Mouse (Mus musculus) testis, postnatal 14 days (tissue): Measurements from ENCODE around the gene Sf3a1.
"Not testable (repeated sequence)": the region's sequence is repeated elsewhere in the genome, so short reads cannot be mapped to it uniquely, and the experiment has no call there.

Experiments
- DNase-seq: peaks from one replicate; pipeline ENCODE4 v3.0.0; 2021; ENCODE audit warnings: low spot score

Gene Sf3a1

DNA sequence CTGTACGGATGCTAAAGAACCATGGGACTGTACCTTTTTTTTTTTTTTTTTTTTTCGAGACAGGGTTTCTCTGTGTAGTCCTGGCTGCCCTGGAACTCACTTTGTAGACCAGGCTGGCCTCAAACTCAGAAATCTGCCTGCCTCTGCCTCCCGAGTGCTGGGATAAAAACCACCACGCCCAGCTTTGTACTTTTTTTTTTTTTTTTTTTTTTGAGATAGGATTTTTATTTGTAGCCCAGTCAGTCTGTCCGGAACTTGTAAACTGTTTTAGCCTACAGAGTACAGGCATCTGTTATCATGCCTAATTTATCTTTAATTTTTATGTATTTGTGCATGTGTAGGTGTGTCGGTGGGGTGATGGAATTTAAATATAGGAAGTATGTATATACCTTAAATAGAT is 25.3 kb downstream of the Sf3a1 start:
- DNase-seq, result not testable (repeated sequence)

DNA sequence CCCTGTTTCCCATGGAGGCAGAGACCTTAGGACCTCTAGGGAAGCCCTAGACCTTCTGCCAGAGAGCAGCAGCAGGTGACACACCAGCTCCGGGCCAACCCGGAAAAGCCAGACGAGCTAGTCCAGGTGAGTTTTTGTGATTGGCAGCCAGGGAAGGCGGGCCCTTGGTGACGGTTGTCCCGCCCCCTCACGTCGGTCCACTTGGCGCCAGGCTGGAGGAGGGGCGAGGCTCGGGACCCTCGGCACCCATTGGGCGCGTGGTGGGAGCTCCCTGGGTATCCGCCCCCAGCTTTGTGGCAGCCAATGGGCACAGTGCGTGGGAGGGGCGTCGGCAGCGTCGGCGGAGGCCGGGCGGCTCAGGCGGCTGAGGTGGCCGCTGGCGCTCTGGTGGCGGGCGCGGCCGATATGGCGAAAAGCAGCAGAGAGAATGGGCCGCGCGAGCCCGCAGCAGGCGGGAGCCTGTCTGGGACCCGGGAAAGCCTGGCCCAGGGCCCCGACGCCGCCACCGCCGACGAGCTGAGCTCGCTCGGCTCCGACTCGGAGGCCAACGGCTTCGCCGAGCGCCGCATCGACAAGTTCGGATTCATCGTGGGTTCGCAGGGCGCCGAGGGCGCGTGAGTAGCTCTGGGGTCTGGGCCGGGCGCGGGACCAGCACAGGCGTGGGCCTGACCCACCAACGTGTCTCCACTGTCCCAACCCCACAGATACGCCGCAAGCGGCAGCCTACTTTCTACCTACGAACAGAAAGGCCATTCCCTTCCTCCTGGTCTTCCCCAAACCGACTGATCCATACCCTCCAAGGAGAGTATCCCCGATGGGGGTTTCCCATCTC is 26.6 kb downstream of the Sf3a1 start, which contains the start of gene Tbc1d10a:
Gene Tbc1d10a (plus strand): TSS at position 304 of the 832 bp plus-strand sequence.
- DNase-seq, result peak; percentile 99

DNA sequence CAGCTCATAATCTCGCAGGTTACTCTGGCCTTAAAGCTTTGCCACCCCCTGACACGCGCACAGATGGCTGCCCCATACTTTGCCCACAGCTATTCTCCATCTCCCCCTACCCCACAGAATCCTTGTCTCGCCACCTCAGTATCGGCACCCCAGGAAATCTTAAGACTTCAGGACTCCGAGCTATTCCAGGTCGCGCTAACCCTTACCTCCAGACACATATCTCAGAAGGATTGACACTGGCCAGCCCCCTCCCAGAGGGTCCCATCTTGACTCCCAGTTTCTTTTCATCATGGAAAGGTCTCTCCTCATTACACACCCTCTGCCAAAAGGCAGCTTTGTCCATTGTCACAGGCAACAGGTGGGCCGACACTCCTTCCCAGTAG is 27.2 kb downstream of the Sf3a1 start:
- no peak for DNase-seq

DNA sequence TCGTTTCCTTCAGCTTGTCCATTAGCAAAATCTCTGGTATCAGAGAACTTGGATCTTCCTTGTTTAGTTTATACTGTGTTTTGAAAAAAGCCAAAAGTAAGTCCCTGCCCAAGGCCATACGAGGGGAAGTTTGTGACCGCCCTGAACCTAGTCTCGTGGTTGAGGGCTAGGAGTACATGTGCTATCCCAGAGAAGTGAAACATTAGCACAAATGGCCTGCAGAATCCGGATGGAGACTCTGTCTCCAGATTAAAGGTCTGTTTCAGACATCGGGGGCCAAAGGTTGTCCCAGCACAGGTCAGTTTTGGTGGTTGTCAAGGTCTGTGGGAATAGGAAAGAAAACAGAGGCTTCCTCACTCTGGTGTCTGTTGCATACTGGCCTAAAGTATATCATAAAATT is 29.0 kb downstream of the Sf3a1 start:
- DNase-seq, result no peak

DNA sequence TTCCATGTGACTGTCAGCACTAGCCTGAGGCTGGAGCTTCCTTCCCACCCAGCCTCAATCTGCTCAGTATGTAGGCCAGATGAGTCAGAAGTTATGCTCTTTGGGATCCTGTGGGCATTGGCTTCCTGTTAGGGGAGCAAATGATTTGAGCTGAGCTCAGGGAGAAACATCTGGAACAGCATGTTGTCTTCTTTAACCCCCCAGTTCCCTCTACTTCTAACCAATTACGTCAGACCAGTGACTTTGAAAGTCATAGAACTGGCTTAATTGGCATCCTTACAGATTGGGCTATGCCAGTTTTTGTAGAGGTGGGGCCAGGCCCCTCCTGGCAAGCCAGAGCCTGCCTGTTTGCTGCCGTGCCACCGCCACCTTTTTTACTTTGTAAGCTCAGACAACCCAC is 30.5 kb downstream of the Sf3a1 start:
- no peak for DNase-seq

DNA sequence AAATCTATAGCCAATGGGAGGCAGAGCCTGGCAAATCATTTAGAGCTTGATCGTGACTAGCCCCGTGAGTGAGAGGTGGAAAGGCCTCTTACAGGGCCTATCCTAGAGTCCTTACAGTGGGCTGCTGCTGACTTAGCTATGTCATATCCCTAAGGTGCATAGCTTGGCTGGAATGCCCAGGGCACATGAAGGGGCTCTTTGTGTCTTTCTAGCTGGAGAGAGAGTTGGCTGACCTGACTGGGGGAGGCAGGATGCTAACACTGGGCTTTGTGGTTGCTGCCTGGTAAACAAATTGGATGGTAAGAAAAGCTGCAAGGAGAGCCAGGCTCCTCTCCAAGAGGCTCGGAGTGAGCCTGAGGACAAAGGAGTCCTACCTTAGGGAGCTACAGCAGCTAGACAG is 32.6 kb downstream of the Sf3a1 start:
- no peak for DNase-seq

DNA sequence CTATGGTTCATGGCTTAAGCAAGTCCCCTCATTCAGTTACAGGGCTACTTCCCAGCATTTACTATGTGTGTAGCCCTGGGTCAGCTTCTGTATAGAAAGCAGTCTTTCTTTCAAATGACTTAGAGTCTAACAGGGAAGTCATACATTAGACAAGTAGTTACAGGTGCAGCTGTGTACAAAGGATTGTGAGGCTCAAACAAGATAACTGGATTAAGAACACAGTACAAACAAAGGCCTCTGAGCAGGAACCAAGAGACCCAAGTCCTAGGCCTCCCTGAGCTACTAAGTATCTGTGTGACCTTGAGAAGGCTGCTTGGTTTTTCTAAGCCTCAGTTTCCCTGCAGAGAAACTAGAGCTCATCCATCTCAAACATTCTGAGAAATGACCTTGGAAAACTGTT is 33.3 kb downstream of the Sf3a1 start:
- DNase-seq, result no peak

DNA sequence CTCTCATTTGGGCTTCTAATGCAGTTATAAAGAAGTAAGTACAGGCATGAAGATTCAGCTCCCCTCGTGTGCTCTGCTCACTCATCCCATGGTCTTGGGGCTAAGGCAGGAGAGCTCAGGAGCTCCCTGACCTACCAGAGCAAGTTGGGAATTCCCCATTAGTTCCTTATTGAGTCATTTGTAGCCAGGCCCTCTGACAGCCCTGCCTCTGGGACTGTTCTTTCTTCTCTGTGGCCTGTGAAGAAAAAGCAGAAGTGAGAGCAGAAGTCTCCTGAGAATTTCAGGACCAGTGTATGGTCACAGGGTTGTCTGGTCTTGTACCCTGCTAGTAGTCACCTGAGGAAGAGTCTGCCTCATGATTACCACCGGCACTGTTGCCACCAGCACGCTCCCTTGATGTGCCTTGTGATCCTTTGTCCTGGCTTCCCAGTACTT is 35.5 kb downstream of the Sf3a1 start:
- DNase-seq, result no peak

DNA sequence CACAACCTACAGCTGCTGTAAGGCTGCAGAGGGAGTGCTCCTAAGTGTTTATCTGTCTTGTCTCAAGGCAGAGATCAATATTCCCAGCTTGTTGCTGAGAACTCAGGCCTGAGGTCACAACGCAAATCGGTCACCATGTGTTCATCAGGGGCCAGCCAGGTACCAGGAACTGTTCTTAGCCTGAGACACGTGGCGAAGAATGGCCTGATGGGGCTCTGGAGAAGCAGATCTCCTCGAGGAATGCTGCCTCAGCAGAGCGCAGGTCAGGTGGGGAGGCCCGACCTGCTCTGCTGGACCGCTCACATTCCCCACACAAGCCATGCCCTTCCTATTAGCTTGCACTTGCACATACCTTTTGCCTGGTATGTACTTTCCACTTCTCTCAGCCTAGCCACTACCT is 36.5 kb downstream of the Sf3a1 start:
- DNase-seq, result no peak

DNA sequence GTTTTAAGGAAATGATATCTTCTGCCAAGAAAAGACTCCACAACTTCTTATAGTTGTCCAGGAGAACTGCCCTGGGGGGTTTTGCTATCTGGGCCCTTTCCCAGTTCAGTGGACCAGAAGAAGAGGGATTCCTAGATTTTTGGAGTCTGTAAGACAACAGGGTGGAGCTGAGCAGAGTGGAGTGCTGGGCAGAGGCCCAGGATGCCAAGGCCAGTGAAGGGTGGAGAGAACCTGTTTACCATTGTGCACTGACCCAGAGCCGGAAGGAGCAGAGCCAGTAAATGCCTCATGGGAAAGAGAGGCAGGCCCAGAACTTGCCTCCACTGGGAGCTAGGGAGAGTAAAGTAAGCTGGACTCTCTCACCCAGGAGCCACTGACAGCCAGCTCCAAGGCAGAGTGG is 37.5 kb downstream of the Sf3a1 start:
- DNase-seq, result peak; percentile 51

DNA sequence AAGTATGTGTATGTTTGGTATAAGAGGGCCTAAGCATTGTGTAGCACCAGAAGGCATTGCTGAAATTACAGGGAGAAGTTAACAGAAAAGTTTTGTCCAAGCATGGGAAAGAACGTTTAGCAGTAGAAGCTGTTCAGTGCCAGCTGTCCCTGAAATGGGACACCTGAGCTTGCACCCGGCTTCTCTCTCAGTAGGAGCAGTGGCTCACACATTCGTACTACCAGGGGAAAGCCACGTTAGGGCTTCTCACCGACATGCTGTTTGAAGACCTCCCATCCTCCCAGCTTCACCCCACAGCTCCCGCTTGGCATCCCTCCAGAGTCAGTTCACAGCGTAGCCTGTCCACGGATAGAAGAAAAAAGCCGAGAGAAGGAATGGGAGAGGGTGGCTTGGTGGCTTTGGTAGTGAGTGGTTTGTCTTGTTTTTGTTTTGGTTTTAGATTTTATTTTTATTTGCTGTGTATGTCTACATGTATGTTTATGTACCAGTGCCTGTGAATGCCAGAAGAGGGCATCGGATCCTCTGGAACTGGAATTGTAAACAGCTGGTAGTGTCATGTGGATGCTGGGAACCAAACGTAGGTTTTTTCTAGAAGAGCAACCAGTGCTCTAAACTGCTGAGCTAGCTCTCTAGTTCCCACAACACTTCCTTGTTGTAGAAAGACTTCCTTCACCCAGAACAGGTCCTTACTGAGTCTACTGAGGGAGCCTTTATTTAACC is 42.0 kb downstream of the Sf3a1 start:
- DNase-seq, result no peak

DNA sequence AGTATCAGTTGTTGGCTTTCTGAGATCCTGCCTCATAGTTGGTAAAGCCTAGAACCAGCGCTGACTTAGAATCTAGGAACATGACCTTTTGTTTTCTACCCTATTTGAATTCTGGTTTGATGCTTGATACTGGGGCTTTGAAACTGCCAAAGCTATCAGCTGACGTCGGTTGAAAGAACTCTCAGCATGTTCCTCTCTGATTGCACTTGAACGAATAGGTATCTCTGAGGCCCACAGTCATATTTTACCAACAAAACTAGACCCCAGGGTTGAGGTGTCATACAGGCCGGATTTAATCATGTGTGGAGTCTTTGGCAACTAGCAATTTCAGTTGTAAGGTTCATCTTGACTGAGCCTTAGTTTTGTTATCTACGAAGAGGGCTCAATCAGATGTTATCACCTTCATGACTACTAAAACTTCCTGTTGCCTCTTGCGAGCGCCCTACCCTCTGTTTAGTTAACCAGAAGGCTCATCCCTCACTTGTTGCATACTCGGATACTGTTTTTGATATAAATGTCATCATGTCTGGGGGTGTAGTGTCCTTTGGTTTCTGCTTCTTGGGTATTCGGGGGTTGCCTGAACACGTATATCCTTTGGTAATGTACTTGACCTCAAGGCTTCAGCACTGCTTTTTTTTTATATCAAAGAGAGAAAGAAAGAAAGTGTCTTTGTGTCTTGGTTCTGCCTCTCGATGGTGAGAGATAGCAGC is 43.0 kb downstream of the Sf3a1 start:
- DNase-seq, result no peak

DNA sequence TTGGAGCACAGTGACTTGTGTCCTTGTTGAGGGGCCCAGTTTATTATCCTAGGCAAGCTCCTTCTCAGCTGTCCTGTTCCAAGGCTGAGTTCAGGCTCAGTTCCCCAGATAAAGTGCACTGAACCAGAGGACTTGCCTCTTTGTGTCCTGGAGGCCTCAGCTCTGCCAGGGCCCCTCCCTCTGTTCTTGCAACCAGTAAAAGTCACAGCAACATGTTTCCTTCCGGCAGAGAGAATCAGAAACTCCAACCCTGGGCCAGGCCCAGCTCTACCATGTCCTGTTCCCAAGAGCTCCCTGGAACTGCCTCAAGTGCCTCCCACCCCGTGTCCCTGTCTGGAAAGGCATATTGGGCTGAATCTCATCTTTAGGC is 43.5 kb downstream of the Sf3a1 start:
- DNase-seq, result peak; percentile 77

DNA sequence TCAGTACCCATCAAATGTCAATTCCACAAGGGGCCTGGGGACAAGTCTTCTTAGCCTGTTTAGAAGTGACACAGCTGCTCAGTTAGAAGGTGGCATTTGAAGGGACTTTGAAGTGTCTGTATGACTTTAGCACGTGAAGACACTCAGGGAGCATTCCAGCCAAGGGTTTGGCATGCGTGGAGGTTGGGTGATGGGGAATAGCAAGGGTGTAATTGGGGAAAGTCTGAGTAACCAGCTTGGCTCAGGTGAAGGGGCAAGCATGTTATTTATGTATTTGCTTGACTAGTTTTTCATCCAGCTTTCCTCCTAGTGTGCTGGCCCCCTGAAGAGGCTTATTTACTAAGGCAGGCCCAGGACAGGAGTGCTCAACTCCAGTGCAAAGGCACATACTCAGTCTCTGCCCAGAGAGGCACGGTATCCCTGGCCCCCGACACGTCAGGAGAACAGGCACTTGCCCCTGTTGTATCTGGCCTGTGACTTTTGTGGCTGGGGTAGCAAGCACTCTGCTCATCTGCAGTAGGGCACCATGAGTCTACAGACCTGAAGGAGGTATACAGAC is 45.0 kb downstream of the Sf3a1 start:
- no peak for DNase-seq

DNA sequence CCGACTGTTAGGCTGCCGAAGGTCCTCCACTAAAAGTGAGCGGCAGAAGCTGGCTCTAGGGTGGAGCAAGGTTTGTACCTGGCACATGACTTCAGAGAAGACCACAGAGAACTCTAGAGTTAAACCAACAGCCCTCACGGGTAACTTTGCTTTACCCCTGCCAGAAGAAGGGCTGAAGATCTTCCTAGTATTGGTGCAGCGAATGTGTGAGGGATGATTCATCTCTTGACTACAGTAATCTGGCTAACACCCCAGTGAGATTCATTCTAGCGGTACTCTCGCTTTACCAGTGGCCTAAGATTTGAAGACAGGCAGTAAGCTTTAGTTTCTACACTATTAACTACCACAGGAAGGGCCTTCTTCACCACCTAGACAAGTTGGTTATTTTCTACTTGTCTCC is 45.8 kb downstream of the Sf3a1 start:
- no peak for DNase-seq

DNA sequence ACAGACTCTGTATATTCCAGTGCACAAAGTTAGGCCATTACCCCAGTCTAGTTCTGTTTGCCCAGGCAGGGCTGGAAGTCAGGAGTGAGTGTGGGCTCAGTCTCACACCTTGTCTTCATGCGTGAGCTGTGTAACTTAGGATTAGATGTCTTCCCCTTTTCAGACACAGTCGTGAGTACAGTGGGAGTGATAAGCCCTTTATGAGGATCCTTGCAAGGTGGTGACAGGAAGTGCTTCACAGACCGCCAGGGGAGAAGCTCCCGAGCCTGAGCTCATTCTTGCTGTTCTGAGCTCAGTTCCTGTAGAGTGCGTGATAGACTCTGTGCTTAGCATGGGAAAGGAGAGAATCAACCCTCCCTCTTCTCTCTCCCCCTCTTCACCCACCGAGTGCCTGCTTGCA is 46.4 kb downstream of the Sf3a1 start:
- DNase-seq, result no peak

DNA sequence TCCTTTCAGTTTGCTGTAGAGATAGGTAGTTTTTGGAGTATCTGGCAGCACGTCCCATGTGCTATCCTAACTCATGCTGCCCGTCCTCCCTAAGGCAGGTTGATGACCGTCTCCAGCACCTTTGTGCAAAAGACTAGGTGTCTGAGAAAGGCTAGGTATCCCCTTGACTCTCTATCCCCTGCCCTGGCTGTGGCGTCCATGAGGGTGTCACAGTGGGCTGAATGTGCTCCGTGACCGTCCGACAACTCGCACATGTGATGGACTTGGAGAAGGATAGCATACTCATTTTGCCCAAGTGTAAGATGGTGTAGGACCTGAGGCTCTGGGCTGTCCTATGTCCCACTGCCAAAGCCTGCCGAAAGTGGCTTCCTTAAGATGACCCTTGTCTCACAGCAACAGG is 47.5 kb downstream of the Sf3a1 start:
- no peak for DNase-seq

DNA sequence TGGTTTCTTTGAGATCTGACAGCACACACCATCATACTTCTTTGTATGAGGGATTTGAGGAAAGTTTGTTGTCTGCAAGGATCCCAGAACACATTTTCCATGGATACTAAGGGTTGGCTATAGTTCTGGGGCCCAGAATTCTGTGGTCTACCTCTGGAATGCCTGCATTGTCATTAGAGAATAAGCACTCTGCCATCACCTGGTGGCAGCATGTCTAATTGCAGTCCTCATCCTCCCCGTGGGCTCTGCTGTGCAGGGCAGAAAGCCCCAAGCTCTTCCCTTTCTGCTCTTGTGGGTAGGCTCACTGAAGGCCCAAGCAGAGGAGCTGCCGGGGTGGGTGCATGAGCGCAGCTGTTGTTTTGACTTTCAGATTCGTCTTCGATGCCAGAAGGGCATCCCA is 49.4 kb downstream of the Sf3a1 start:
- no peak for DNase-seq

DNA sequence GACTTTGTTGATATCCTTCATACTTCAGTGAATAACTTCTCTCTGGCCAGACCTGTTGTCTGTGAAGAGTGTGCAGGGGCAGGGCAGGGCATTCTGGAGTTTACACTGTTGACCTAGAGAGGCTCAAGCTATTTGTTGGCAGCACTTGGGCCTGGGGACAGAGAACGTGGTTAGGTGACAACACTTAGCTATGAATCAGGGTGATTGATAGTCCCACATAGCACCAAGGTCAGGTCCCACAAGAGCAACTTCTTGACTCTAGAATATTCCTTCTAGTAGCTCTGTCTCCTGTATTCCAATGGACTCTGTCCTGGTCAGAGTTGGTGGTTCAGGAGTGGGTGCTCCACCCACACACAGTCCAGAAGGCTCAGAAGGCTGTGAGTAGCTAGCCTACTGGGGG is 50.6 kb downstream of the Sf3a1 start:
- no peak for DNase-seq

DNA sequence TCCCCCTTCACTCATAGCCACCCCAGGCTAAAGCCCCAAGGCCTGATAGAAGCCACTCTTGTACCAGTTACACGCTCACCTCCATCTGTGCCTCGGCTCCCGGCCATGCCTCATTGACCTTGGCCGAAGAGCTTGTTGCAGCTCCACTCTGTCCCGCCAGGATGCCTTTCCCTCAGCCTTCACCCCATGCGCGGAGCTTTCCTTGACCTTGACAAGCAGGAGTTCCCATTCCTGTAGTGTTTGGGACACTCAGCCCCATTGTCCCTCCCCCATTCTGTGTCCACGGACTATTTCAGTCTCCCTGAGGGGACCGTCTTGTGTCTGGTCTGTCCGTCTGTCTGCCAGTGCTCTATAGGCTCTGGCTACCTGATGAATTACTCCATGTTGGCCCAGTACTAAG is 53.0 kb downstream of the Sf3a1 start:
- peak; percentile 71 for DNase-seq

DNA sequence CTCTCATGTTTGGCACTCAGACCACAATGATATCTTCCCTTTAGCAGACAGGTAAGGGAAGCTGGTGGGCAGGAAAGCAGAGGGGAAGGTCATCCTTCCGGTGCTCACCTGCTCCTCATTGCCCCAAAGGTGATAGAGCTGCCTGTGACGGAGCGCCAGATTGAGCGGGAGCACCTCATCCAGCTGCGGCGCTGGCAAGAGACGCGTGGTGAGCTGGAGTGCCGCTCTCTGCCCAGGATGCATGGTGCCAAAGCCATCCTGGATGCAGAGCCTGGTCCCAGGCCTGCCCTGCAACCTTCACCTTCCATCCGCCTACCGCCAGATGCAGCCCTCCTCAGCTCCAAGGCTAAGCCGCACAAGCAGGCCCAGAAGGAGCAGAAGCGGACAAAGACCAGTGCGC is 54.4 kb downstream of the Sf3a1 start:
- no peak for DNase-seq

DNA sequence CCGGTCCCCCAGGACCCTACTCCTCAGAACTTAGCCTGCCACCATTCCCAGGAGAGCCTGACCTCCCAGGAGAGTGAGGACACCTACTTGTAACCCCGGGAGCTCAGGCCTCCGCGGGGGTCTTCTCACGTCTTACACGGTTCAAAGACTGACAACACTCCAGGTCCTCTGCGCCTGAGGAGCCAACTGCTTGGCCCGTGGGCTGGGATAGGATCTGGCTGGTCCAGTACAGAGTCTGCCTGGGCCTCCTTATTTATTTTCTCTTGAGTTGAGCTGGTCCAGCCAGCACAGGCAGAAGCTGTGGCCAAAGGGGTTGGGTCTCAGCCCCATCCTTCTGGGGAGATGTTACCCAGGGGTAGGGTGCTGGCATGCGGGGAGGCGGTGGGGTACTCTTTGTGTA is 54.9 kb downstream of the Sf3a1 start:
- DNase-seq, result no peak
